Mouse (Mus musculus) brown adipose tissue, adult 24 weeks (tissue): Measurements from ENCODE around the gene Pop5. TPM values are rescaled to one million over a fixed set of nuclear protein-coding genes. Genes with fewer than 3 reads are reported as not detected.
A peak's percentile ranks its signal among the peaks of the same experiment; 100 is the strongest.

ENCODE experiments used
- H3K27ac ChIP-seq: fragments of 200-500 bp; replicated peaks from 2 replicates; pipeline ENCODE4 v1.5.1; 2012; ENCODE audit warnings: low read depth, mild to moderate bottlenecking, low read length
- H3K4me1 ChIP-seq: fragments of 200-500 bp; 2 replicates; pipeline ENCODE4 v1.6.1; 2012; ENCODE audit warnings: low read length, mixed read lengths; ENCODE audit not compliant: control insufficient read depth, insufficient read depth, insufficient read length
- H3K4me3 ChIP-seq: fragments of 200-500 bp; 2 replicates; pipeline ENCODE4 v1.5.1; 2012; ENCODE audit warnings: low read depth, mild to moderate bottlenecking, low read length, moderate library complexity; ENCODE audit not compliant: insufficient read depth
- polyA plus RNA-seq: library from polyadenylated mRNA; stranded (reverse); fragments of >200 nt; gene quantifications from 2 replicates; pipeline ENCODE4 v1.2.4, GENCODE M21; 2012; ENCODE audit not compliant: missing spikeins, insufficient read depth, insufficient read length

Gene Pop5
- polyA plus RNA-seq = 187 and 188 TPM in 2 replicates

DNA sequence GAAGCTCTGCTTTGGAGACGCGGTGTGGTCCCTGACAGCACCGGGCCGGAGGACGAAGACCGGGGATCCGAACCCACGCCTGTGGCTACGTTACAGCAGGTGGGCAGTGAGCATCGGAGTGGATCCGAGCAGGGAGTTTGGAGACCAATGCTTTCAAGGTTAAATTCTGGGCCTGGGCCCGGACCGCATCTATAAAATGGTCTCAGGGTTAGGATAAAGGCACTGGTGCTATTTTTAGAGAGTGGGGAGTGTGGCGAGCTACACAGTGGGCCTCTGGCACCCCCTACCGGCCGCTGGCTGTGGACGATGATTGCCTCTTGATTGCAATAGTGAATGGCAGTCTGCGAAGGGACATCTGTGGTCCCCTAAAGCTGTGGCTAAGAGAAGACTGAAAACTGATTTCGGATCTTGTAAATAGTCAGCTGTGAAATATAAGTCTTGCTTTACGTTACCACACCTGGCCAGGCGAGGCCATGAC, at the start of gene Pop5:
Gene Pop5 (plus strand): TSS at position 51 of the 478 bp plus-strand sequence.
- Histone ChIP-seq H3K27ac (peak within 1 kb of the TSS; percentile 58), H3K4me3 (peak within 1 kb of the TSS; percentile 61), H3K4me1 (peaks cover 4% of the 10 kb centered on the region; the same call in 1 of the 2 replicates)

DNA sequence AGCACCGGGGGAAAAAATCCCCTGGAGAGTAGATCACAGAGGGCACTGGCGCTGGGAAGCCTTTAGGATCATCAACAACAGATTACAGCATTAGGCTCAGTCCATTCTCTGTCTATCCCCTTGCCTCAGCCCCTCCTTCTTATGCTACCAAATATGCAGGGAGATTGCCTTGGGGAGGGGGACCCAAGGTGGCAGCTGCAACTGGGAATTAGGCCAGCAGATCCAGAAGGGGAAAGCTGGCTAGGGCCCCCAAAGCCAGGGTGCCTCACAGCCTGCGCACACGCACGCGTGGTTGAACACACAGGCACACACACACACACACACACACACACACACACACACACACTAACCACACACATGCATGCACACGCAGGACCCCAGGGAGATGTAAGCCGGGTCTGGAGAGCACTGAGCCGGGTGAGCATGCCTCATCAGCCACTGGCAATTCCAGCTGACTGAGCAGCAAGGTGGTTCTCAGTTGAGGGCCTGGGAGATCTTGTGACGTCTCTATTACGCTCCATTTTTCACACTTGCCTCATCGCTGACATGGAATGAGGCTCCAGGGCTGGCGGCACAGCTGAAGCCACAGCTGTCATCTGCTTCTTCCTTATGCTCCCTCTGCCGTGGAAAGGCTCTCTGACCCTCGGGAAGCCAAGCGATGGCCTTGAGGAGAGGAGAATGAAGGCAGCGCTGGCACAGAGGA, 49.1 kb upstream of the Pop5 start:
- no peaks in the 10 kb centered on the region for H3K4me1 ChIP-seq
- H3K4me3 ChIP-seq = peak overlapping the region; percentile 26
- H3K27ac ChIP-seq = 0 out of 2 replicates have a peak overlapping the region, but pooled peaks have one; percentile 5

DNA sequence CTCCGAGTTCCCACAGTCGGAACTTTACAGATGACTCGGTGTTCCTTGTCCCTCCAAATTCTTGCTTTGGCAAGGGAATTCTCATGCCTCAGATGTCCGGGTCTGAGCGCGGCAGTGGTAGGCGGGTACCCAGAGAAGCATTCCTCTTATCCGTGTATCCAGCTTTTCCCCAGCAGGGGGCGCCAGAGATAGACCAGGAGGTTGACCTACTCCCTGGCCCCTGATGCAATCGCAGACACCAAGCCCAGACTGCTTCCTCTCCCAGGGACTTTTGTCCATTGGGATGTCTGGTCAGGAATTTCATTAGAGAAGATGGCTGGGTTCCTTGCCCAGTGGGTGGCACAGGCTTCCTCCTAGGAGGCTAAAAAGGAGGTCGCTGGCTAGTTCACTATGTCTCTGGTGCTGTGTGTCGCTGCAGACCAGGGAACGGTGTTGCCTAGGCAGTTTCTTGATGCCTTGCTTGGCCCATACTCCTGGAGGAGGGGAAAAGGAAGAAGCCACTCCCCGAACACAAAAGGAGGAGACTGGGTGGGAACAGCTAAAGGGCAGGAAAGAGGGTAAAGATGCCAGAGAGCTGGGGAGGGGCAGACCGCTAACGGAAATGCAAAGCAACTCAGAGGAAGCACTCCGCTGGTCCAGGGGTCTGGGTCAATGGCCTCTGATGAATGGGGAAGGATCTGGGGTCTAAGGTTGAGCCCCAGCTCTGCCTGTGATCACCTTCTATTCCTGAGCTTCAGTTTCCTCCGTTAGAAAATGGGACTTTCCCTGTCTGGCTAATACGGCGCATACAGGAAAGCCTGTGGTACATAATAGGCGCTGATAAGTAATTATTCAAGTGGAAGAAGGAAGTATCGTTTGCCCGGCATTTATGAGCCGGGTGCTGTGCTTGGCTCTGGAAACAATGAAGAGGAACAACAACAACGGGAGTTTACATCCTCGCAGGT, 48.2 kb upstream of the Pop5 start:
- Histone ChIP-seq H3K27ac (peak overlapping the region; percentile 94), H3K4me3 (peak overlapping the region; percentile 36), H3K4me1 (no peaks in the 10 kb centered on the region)

DNA sequence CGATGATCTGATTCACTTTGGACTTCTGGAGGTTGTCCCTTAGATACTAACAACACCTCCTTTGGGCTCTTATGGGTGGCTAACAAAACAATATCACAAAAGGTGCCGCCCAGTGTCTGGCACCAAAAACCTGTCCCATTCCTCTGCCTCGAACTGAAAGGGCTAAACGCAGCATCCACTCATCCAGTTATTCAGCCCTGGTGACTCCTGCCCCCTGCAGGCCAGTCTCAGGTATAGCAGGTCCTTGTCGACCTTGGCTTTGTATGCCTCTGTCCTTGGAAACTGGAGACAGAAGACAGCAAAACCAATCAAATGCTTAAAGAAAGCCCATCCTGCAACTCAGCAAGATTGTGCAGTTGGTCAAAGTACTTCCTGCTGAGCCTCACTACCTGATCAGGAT, 46.8 kb upstream of the Pop5 start:
- Histone ChIP-seq H3K4me3 (no peak overlapping the region), H3K4me1 (peaks cover 6% of the 10 kb centered on the region), H3K27ac (no peak overlapping the region)

DNA sequence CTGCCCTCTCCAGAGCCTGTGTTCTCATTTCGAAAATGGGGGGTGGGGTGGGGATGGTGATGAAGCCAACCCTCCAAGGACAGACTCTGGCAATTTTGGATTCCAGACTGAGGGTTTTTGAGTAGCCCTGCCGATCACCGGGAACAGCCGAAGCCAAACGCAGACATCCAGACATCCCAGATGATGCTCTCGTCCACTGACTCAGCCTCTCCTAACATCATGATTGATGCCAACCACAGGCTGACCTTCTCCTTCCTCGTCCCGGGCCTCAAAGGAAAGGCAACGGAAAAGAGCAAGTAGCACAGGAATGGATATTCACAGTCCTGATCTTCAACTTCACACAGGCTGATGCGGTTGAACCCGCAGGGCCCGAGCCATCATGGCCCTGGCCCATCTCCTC, 45.6 kb upstream of the Pop5 start:
- H3K4me3 ChIP-seq = no peak overlapping the region
- H3K4me1 ChIP-seq = peaks cover 6% of the 10 kb centered on the region
- no peak overlapping the region for H3K27ac ChIP-seq

DNA sequence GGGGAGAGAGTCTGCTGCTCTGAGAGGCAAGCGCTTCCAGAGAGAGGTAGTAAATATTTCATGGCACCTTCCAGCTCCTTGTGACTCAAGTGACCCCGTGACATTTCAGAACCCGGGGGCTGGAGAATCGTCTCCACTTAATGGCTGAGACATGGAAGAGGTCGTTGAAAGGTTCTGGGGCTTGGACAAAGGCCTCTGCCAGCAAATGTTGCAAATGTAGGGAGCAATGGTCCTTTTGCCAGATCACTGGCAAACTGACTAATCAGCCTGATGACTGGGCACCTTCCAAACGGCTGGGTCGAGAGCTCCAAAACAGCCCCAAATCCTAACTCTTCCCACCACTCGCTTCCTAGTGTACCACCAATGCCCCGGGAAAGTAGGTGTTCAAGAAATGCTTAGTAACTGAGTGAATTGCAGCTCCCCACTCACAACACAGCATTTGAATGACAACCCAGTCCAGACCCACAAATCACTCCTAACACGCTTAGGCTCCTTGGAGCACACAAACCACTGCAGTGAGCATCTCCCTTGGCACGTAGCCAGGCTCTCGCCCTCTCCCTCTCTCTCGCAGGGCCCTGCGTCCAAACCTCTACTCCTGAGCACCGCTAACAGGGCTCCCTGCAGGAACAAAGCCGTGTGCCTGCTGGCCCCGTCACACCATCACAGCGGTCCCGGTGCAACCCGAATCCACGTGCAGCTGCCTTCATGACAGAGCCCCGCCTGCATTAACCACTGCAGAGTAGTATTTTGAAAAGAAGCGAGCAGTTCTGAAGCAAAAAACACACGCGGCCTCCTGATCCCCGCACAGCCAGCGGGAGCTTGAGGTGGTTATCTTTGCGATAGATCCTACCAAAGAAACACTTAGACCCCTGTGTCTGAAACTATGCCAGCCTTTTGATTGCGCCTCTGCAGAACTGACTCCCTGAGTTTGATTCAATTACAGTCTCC, 43.5 kb upstream of the Pop5 start:
- H3K4me1 ChIP-seq = peaks cover 6% of the 10 kb centered on the region
- H3K4me3 ChIP-seq = no peak overlapping the region
- no peak overlapping the region for H3K27ac ChIP-seq

DNA sequence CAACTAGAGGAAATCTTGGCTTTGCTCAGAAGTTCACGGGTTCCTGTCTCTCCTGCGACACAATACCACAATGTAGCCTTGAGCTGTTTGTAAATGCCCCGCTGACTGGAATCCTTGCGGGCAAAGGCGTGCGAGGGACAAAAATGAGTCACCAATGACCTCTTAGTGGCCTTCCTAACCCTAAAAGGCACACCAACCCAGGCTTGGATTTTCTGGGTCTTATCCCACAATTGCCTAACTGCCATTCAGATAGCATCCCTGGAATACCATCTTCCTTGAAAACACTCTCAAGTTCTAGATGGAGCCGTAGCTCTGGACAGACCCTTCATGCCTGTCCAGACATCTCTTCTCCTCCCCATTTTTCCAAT, 42.8 kb upstream of the Pop5 start:
- H3K4me3 ChIP-seq = peak overlapping the region; percentile 40; the same call in 1 of the 2 replicates

DNA sequence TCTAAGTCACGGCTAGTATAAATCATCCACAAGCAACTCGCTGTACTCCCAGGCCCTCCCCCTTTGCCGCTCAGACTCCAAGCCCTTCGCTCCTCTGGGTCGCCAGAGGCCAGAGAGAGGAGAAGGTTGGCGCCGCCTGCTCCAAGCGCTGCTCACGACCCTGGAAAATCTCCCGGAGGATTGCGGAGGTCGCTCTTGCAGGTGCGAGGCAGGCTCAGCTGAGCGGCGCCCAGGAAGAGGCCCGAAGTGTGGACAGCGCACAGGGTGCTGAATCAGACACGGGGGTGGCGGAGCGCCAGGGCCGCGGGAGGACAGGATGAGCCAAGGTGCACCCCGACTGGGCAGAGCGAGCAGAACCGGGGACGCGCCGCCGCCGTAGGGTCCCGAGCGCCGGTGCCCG, 42.4 kb upstream of the Pop5 start:
- Histone ChIP-seq H3K4me3 (peak overlapping the region; percentile 40), H3K27ac (no peak overlapping the region), H3K4me1 (peaks cover 6% of the 10 kb centered on the region)

More for the DNA sequence above, 42.8 kb upstream of the Pop5 start:
- H3K27ac ChIP-seq = no peak overlapping the region
- H3K4me1 ChIP-seq = peaks cover 6% of the 10 kb centered on the region

DNA sequence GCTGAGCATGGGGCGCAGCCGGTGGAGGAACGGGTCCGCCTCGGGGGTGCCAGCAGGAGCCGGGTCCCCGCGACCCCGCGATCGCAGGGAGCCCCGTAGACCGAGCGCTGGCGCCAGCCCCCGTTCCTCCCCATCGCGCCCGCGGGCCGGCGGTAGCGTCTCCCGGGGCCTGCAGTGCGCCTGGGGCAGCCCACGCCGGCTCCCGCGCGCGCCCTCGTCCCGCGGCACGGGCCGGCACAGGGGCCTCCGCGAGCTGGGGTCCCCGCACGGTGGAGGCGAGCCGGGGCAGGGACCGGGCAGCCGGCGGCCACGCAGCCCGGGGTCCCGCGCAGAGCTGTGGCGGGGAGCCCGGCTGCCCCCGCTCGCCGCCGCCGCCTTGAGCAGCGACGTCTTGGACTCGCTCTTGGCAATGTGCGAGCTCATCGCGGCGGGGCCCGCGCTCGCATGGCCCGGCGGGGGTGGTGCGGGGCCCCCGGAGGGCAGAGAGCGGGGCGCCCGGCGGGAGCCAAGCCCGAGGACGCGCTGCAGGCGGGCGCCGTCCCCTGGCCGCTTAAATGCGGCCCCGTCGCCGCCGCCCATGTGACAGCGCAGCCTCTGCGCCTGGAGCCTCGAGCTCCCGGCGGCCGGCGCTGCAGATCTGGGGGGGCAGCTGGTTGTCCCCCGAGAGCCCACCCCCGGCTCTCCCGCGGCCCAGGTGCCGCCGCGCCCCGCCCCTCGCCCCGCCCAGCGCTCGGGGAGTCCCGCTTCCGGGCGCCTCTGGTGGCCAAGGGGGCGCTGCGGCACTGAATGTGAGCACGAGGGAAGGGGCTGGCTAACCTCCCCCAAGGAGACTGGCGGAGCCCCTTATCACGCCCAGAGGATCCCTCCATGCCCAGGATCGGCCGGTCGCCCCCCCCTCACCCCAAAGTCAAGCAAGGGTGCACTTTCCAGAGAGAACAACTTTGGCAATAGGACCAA, 41.7 kb upstream of the Pop5 start, which contains the start of gene Cabp1:
Gene Cabp1 (minus strand): TSS at position 713 of the 957 bp plus-strand sequence.
- H3K4me1 ChIP-seq = peaks cover 6% of the 10 kb centered on the region
- peak within 1 kb of the TSS; percentile 40 for H3K4me3 ChIP-seq
- H3K27ac ChIP-seq = no peak within 1 kb of the TSS

DNA sequence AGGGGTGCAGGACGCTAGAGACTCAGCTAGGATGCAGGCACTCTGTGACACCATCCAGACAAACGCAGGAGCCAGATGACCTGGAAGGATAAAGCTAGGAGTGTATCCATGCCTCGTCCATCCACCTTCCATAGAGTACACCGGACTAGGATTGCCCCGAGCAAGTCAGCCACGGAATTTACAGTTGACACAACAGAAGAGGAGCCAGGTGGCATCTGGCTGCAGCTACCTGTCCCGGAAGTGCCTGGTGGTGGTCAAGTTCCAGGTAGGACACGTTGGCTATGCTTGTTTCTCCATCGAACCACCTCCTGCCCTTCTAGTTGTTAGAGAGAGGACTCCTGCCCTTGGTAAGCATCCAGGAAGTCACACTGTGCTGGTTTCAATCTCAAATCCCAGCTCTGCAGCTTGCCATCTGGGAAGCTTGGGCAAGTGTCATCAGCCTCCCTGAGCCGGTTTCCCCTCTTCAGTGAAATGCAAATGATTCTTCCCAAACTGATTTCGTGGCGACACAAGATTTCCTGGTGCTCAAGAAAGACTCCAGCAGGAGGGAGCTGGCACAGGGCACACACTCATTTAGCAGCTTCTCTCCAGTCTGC, 40.9 kb upstream of the Pop5 start:
- H3K27ac ChIP-seq = no peak overlapping the region

DNA sequence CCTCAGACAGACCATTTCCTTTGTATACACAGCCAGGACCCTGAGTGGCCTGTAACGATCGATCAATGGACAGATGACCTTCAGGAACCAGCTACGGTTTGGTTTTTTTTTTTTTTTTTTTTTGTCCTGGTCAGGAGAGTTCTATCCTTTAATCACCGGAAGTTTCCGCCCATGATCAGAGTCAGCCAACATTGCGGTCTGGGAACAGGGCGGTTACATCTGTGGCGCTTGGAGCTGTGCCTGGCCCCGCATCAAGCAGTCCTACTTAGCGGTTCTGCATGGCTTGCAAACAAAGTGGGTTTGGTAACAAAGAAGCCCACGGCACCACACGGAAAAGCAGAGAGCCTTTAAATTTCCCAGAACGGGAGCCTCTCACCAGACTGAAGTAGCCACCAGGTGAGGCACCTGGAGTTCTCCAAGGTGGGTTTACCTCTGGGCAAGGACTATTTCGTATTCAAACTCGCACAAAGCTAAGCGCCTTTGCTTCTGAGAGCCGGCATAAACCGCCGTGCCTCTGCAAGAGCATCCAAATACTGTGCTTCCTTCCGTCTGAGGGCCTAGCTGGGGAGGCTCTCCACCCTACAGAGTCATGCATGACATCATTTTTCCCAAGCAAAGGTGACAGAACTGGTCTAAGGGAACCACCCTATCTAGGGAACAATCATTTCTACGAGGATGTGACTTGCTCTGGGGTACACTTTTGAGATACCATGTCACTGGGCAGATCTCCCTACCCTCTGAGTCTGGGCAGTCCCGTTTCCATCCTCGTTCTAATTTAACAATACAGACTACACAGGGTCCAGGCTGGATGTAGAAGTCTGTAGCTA, 31.7 kb upstream of the Pop5 start:
- Histone ChIP-seq H3K4me3 (peak overlapping the region; percentile 46), H3K27ac (peak overlapping the region; percentile 41; the same call in 1 of the 2 replicates), H3K4me1 (no peaks in the 10 kb centered on the region; the same call in 1 of the 2 replicates)

More for the DNA sequence above, 40.9 kb upstream of the Pop5 start:
- H3K4me1 ChIP-seq = peaks cover 6% of the 10 kb centered on the region
- peak overlapping the region; percentile 28 for H3K4me3 ChIP-seq

DNA sequence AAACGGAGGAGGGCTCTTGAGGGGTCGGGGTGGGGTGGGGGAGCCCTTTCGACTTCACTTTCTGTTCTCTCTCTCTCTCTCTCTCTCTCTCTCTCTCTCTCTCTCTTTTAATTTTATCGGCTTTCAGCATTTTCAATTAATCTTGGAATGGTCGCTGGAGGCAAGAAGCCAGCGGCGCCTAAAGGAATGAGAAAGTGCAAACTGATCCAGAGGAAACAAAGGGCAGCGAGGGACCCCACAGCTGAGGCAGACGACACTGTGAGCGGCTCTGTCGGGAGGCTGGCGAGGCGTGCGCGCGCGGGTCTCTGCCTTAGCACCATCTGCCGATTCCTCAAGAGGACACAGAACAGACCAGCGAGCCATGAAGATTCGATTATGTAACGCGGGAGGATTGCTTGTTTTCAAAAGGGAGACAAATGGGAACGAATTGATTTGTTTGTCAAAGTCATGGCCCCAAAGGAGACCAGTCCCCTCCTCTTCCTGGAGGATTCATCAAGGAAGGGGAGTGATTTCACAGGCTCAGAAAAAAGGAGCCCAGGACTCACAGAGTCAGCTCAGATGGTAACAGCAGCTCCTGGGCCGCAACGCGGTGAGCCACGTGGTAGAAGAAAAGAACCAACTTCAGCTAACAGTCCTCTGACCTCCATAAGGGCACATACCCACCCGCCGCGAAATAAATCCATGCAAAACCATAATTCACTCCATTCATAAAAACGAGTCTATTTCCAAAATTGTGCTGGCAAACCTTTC, 30.9 kb upstream of the Pop5 start:
- H3K4me3 ChIP-seq = peak overlapping the region; percentile 46
- peak overlapping the region; percentile 41; the same call in 1 of the 2 replicates for H3K27ac ChIP-seq
- no peaks in the 10 kb centered on the region; the same call in 1 of the 2 replicates for H3K4me1 ChIP-seq
